Mouse (Mus musculus): ENCODE results near the gene Snrnp200. TPM values are rescaled to one million over a fixed set of nuclear protein-coding genes. Genes with fewer than 3 reads are reported as not detected.
A peak's percentile ranks its signal among the peaks of the same experiment; 100 is the strongest.
"Not testable (repeated sequence)": the region's sequence is repeated elsewhere in the genome, so short reads cannot be mapped to it uniquely, and the experiment has no call there.

The Snrnp200 gene
- total RNA-seq, 2 experiments from 2014 or later, result 65.2 to 66.4 TPM

GRCm38 (mm10) chr2:127252787-127253186 lies 44.6 kb downstream of the Snrnp200 start:
- no peak for DNase-seq

GRCm38 (mm10) chr2:127254604-127255134 lies 46.5 kb downstream of the Snrnp200 start:
- DNase-seq, result no peak

GRCm38 (mm10) chr2:127255294-127255693 lies 47.1 kb downstream of the Snrnp200 start:
- DNase-seq, result no peak

GRCm38 (mm10) chr2:127259340-127259739 lies 51.2 kb downstream of the Snrnp200 start:
- DNase-seq, result peak; percentile 67 to 81

GRCm38 (mm10) chr2:127262480-127262879 lies 54.3 kb downstream of the Snrnp200 start:
- DNase-seq, result no peak

GRCm38 (mm10) chr2:127267854-127268253 lies 59.7 kb downstream of the Snrnp200 start:
- no peak for DNase-seq

GRCm38 (mm10) chr2:127269491-127270299 lies 61.5 kb downstream of the Snrnp200 start, which contains the start of gene Stard7:
Stard7 (plus strand) TSS chr2:127270218.
- peak; percentile 96 to 99 for DNase-seq

- peak; percentile 87 to 93 for DNase-seq
Measured at GRCm38 (mm10) chr2:127270300-127271041, 62.3 kb downstream of the Snrnp200 start.

- peak; percentile 28 to 49 for DNase-seq
Measured at GRCm38 (mm10) chr2:127271042-127271515, 62.9 kb downstream of the Snrnp200 start.

GRCm38 (mm10) chr2:127272049-127272448 lies 63.9 kb downstream of the Snrnp200 start:
- DNase-seq, result not testable (repeated sequence)

- no peak for DNase-seq
Measured at GRCm38 (mm10) chr2:127272806-127273205, 64.6 kb downstream of the Snrnp200 start.

GRCm38 (mm10) chr2:127274590-127274989 lies 66.4 kb downstream of the Snrnp200 start:
- DNase-seq, result peak in 1 of 2 experiments; percentile 25

- DNase-seq, result no peak
Measured at GRCm38 (mm10) chr2:127275551-127276320, 67.5 kb downstream of the Snrnp200 start.

GRCm38 (mm10) chr2:127278162-127278561 lies 70.0 kb downstream of the Snrnp200 start:
- DNase-seq, result no peak

Other genes with a start within 250 kb of the Snrnp200 start
- gene Ap4e1, start 199.7 kb upstream of the Snrnp200 start, total RNA-seq (2021), result 1 to 10 TPM; 5.4 to 6.4 TPM
- gene Blvra, start 137.7 kb upstream of the Snrnp200 start, total RNA-seq (2021), result 10 to 100 TPM; 20.3 to 21.1 TPM
- gene Ncaph, start 74.4 kb upstream of the Snrnp200 start, total RNA-seq (2021), result 1 to 10 TPM in 1 of 2 experiments, under 1 TPM in 1; 0.79 to 1.3 TPM
- gene Itpripl1, start 64.9 kb upstream of the Snrnp200 start, total RNA-seq (2021), result 10 to 100 TPM; 17.3 to 18.3 TPM
- gene 1810024B03Rik, start 106 bp upstream of the Snrnp200 start, total RNA-seq (2021), result under 1 TPM; 0.23 to 0.32 TPM
- 10 to 100 TPM; 56.2 to 68.7 TPM for gene Ciao1, start 39.4 kb downstream of the Snrnp200 start, total RNA-seq (2021)
- gene Tmem127, start 39.5 kb downstream of the Snrnp200 start, total RNA-seq (2021), result 10 to 100 TPM; 26.4 to 28.8 TPM
- 100 to 1,000 TPM; 157 to 176 TPM for gene Stard7, start 61.8 kb downstream of the Snrnp200 start, total RNA-seq (2021)
- gene Dusp2, start 127.8 kb downstream of the Snrnp200 start, total RNA-seq (2021), result 1 to 10 TPM in 1 of 2 experiments, under 1 TPM in 1; 0.57 to 2.0 TPM
- not detected for gene Astl, start 130.3 kb downstream of the Snrnp200 start, total RNA-seq (2021)
- gene Adra2b, start 154.8 kb downstream of the Snrnp200 start, total RNA-seq (2021), result under 1 TPM; 0.72 to 0.77 TPM
- gene Gpat2, start 216.8 kb downstream of the Snrnp200 start, total RNA-seq (2021), result not detected
- 10 to 100 TPM; 48.1 to 52.5 TPM for gene Fahd2a, start 236.2 kb downstream of the Snrnp200 start, total RNA-seq (2021)

Data from heart, adult 18-20 months (tissue).